Mouse (Mus musculus): ENCODE measurements around the gene Fes.
A peak's percentile ranks its signal among the peaks of the same experiment; 100 is the strongest.

The Fes gene

DNA sequence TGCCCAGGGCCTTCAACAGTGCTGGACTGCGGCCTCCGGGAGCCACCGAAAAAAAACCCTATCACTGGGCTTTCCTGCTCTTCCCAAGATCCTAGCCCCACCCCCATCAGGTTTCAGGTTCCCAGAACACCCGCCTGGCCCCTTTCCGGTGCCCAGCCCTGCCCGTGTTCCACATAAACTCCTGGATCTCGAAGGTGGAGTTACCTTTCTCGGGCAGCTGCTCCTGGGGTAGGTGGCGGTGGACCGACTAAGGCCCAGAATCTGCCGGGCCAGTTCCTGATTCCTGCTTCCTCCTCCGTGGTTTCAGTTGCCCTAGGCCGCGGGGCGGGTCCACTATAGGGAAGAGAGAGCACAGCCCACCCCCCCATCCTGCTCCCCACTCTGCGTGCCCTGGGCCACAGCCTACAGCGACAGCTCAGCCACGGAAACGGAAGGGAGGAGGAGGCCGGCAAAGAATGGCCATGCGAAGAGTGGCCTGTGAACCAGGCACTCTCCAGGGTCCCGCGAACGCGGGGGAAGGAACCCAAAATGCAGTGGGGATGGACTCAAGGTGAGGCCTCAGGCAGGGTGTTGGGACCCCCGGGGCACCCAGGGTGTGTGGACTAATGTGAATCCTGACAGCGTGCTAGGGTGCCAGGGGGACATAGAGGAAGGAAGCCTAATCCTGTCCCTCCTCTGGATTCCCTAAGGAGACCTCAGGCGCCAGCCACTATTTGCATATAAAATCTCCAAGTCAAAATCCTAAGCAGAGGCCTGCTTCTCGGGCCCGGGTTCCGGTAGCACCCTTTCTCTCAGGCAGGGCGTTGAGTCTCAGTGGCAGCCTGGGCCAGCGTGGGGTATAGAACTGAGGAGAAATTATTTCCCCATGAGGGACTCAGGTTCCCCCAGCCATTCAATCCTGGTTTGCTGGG is at the start of gene Fes:
TSS of gene Fes (minus strand) at position 314 of the 911 bp plus-strand sequence.
- peak; percentile 70 to 83 for DNase-seq (ENCODE audit: inconsistent age in 2 of 2, low spot score in 1 of 2)

DNA sequence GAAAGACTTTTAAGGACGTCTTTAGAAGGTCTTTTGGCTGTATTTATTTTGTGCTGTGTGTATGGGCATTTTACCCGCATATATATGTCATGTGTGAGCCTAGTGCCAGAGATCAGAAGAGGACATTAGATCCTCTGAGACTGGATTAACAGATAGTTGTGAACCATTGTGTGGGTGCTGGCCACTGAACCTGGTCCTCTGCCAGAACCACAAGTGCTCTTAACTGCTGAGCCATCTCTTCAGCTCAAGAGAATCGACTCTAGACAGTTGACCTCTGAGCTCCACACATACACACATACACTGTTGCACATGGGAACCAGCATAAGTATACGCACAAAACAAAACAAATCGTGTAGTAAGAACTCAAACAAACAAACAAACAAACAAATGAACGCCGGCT is 48.8 kb upstream of the Fes start:
- no peak for DNase-seq (ENCODE audit: inconsistent age in 2 of 2, low spot score in 1 of 2)

DNA sequence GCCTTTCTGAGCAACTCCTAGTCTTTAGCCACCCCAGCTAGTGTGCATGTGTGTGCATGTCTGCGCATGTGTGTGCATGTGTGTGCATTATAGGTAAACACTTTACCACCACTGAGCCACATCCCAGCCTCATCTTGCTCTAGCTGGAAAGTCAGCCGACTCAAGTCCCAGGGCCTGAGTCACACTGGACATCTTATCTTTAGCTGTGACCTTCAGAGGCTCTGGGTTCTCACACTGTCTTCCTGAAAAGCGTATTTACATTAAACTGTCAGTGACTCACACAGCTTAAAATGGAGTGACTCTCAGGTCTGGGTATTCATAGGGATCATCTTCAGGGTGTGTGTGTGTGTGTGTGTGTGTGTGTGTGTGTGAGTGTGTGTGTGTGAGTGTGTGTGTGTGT is 47.8 kb upstream of the Fes start:
- peak; percentile 66 to 82 for DNase-seq (ENCODE audit: inconsistent age in 2 of 2, low spot score in 1 of 2)

DNA sequence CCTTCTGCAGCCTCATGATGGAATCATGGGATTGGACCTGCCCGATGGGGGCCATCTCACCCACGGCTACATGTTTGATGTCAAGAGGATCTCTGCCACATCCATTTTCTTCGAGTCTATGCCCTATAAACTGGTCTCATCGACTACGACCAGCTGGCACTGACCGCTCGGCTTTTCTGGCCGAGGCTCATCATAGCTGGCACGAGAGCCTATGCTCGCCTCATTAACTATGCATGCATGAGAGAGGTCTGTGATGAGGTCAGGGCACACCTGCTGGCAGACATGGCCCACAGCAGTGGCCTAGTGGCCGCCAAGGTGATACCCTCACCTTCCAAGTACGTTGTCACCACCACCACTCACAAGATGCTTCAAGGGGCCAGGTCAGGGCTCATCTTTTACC is 41.9 kb upstream of the Fes start:
- DNase-seq (ENCODE audit: inconsistent age in 2 of 2, low spot score in 1 of 2), result no peak

DNA sequence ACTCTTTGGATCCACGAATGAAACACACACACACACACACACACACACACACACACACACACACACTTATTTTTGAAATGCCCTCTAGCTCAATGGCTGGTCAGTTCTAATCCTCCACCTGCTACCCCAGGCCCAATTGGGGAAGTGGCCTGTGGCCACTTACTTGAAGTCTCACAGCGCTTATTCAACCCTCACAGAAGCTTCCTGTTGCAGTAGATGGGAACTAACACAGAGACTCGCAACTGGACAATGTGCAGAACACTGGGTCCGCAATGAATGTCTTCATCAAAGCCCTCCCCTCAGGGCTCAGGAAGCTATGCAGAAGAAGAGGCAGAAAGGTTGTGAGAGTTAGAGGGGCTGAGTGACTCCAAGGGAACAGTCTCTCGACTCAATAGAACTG is 40.0 kb upstream of the Fes start:
- no peak for DNase-seq (ENCODE audit: inconsistent age in 2 of 2, low spot score in 1 of 2)

DNA sequence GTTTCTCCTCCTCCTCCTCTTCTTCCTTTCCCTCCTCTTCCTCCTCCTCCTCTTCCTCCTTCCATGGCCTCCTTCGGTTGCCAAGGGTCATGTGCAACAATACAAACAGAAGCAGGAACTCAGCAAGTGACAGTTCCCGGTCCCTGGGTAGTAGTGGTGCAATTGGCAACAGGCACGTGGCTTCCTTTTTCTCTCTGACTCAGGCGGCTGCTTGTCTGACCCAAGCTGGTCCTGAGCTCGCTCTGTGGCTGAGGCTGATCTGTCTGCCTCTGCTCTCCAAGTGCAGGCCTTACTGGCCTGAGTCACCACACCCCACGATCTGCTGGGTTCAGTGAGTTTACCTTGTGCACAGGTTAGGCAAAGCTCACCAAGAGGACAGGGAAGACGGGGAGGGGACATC is 38.6 kb upstream of the Fes start:
- DNase-seq (ENCODE audit: inconsistent age in 2 of 2, low spot score in 1 of 2), result peak in 1 of 2 experiments; percentile 64

DNA sequence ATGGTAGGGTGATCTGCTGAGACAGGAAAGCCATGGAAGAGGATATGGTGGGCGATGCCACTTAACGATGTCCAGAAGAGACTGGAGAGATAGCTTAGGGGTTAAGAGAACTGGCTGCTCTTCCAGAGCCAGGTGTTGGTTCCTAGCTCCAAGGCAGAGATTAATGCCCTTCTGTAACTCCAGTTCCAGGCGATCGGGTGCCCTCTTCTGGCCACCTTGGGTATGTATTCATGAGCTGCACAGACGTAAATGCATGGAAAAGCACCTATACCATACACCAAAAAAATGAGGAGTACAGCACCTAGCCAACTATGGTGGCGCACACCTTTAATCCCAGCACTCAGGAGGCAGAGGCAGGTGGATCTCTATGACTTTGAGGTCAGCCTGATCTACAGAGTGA is 37.0 kb upstream of the Fes start:
- DNase-seq (ENCODE audit: inconsistent age in 2 of 2, low spot score in 1 of 2), result no peak

DNA sequence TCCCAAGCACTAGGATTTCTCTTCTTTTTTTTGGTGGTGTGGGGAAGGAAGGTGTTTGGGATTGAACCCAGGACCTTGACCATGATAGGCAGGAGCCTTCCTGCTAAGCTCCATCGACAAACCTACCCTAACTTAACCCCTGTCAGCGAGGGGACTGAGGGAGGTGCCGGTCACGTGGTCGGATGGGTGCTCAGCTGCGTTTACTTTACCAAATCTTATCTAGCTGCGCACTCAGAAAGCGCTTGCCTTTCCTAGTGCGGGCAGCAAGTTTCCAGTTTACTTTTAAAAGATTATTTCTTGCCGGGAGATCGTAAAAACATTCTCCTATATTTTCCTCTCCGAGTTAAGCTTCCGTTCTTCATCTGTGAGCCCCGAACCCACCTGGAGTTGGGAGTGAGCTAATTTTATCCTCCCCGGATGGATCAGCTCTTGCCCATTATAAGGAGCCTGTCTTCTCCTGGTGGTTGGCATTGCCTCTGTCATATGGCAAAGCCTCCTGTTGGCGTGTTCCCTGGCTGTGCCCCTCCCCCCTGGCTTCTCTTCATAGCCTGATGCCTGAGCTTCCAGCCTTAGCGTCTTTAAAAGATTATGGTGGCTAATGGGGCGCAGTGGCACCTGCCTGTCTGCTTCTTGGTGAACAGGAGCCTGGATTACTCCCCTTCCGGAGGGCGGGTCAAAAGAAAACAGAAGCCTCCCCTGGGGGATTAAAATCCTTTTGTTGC is 35.2 kb upstream of the Fes start:
- DNase-seq (ENCODE audit: inconsistent age in 2 of 2, low spot score in 1 of 2), result peak in 1 of 2 experiments; percentile 73

DNA sequence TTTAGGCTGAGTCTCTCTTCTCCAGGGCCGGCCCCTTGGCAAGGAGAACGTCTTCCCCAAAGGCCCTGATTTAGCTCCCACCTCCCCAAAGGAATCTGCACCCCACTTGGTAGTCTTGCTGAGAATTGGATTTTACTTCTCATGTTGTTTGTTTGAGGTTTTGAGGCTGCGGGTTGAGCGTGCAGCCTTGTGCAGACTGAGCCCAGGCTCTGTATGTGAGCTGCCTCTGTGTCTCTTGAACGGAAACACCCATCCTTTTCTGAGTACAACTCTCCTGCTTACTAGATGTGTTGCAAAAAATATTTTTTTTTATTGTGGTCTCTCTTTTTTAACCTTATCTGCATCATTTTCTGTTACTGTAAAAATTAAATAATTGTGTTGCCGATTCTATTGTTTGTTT is 33.8 kb upstream of the Fes start:
- DNase-seq (ENCODE audit: inconsistent age in 2 of 2, low spot score in 1 of 2), result no peak

DNA sequence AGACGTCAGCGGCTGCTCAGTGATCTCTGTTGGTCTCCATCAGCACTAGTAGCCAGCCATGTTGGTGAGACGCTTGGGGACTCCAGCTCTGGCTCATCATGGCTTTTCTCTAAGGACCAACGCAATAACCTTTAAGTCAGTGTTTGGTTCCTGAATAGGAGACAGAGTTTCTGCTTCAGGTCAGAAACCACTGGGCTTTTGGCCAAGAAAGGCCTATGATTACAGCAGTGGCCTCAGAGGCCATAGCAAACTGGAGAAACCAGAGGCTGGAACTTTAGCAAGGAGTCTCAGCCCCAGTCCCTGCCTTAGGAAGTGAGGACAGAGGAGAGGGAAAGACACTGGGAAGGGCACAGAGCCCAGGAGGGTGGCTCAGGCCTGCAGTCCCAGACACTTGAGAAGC is 32.8 kb upstream of the Fes start:
- DNase-seq (ENCODE audit: inconsistent age in 2 of 2, low spot score in 1 of 2), result peak in 1 of 2 experiments; percentile 79

DNA sequence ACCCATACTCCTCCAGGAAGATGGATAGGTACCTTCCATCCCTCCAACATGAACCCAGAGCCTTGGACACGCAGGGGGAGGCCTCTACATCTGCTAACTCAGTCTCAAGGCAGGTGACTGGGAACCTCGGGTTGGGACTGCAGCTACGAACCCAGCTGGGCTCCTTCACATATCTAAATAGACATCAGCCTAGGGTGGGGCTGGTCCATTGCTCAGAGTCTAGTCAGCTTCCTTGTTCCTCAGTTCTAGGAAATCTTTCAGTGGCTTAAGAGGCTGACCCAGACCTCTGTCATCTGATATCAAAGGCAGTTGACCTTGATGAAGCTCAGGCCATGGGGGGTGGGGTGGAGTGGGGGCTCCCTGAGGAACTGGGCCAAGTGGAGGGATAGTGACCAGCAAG is 31.5 kb upstream of the Fes start:
- peak in 1 of 2 experiments; percentile 63 for DNase-seq (ENCODE audit: inconsistent age in 2 of 2, low spot score in 1 of 2)

DNA sequence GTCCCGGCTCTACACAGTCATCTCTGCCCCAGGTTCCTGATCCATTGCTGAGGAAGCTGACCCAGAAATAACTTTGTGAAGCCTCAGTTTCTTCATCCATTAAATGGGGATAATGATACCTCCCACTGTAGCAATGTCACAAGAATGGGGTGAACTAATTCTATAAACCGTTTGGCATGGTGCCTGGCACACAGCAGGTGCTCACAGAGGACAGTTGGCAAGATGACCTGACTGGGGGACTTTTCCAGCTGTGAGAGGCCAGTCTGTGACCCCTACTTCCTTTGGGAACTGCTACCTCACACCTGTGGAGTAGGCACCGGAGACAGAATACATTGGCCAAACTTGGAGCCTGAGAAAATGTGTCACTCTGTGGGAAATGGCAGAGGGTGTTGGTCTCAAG is 30.3 kb upstream of the Fes start:
- no peak for DNase-seq (ENCODE audit: inconsistent age in 2 of 2, low spot score in 1 of 2)

DNA sequence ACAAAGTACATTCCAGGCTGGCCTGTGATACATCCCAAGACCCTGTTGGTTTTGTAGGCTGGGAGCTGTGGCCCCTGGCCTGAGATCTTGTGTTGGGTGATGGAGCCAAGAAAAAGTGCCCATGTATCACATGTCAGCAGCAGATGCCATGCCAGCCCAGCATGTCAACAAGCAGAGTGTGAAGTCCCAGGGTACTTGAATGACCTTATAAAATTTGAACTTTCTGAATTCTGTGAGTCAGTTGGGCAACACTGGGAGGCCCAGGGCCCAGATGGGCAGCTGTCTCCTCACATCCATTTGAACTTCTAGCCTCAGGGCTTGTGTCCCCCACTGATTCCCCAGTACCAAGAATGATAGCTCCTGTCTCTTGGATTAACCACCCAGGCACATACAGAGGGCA is 29.9 kb upstream of the Fes start:
- peak in 1 of 2 experiments; percentile 46 for DNase-seq (ENCODE audit: inconsistent age in 2 of 2, low spot score in 1 of 2)

DNA sequence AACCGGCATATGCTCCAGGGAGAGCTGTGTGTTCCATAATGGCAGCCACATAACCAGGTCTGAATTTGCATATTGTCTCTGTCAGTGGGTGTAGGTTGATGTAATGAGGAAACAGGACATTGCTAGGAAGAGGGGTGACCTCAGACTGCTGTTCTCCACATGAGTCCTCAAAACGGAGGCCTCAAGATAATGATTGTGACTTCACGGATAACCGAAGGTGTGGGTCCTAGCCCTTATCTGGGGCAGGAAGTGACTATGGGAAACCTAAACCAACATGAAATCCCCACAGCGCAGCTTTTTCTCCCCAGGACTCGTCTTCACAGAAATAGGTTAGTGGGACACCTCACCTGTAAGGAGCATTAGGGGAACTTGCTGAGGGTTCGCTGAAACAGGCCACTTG is 29.2 kb upstream of the Fes start:
- no peak for DNase-seq (ENCODE audit: inconsistent age in 2 of 2, low spot score in 1 of 2)

DNA sequence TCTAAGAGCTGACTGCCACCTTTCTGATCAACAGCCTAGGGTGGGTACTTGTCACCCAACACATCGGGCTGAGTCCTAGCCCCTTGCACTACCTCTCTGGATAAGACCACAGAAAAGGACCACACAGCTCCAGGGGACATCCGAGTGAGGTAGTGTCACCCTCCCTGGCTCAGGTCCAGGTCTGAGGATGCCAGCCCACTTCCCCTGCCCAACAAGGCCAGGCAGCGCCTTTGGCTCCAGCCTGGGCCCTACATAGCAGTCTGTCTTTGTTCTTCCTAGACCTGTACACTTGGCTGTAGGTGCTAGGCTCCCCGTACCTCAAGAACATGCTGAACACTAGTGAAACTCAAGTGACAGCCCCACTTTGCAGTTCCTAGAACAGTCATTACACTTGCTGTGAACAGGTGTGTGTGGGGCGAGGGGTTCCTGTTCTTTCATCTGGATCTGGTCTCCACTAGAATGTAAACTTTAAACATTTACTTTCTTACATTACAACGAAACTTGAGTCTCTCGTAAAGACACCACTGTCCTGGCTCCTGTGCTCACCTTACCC is 26.6 kb upstream of the Fes start:
- DNase-seq (ENCODE audit: inconsistent age in 2 of 2, low spot score in 1 of 2), result no peak

DNA sequence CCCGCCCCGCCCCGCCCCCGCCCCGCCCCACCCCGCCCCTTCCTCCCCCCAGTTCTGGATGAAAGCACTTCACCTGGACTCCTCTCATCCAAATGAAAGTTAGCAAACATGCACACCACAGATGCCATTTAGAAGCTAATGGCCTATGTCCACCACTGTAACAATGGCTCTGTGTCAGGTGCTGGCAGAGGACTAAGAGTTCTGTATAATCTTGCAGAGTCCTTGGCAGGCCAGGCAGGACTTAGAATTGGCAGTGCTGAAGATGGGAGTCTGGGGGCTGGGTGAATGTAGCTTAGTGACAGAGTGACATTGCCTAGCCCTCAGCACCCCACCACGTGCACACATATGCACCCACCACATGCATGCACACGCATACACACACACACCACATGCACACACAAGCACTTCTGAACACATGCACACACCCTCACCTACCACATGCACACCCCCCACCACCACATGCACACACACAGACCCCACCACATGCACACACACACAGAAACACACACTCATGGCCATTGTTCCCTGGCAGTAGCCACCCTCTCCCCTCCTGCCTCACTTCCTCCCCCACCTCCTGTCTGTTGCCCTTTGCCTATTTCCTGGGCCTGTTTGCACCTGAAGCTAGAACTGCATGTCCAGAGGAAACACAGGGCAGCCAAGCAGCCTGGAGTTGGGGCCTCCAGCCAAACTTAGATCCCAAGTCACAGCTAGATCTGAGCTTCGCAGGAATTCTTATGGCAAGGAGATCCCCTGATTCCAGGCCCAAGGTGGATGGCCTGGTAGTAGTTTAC is 26.0 kb upstream of the Fes start:
- DNase-seq (ENCODE audit: inconsistent age in 2 of 2, low spot score in 1 of 2), result no peak

DNA sequence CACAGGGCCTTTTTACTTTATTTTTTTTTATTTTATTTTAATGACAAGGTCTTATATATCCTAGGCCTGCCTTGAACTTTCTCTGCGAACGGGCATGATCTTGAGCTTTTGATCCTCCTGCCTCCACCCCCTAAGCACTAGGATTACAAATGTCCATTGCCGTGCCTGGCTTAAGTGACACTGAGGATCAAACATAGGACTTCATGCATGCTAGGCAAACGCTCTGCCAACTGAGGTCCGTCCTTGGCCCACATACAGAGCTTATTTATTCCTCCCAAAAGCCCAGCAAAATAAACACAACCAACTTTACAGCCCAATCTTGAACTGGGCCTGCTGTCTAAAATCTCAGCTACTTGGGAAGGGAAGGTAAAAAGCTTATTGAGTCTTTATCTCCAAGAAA is 25.0 kb upstream of the Fes start:
- DNase-seq (ENCODE audit: inconsistent age in 2 of 2, low spot score in 1 of 2), result peak in 1 of 2 experiments; percentile 78

DNA sequence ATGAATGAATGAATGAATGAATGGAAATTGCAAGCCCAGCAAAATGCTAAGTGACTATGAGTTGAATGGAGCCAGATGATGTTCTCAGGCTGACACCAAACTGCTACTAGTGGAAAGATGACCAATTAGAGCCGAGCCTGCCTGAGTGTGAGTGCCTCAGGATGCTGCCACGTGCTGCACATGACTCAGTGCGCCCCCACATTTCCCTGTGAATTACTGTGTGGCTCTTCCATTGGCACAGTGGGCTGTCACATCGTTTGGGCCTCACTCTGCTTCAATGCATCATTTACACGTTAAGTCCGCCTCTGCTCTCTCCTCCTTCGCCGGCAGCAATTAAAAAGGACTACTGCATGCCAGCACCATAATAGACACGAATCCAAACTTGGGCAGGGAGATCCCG is 24.5 kb upstream of the Fes start:
- DNase-seq (ENCODE audit: inconsistent age in 2 of 2, low spot score in 1 of 2), result no peak

DNA sequence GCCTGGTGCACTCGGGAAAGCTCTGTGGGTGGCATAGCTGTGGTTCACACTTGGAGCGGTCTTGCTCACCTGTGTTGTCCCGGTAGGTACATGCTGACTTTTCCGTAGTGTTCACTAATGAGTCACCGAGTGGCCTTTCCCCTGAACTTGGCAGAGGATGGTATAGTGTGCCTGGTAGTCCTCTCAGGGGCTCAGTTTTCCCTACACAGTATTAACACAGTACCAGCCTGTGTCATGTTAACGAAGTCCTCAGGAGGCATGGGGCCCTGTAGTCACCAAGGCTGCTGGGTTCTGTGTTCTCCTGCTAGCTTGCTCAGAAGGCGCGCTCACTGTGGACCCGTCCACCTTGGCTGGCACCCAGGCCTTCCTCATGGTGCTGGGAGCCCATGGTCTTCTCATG is 22.6 kb upstream of the Fes start:
- DNase-seq (ENCODE audit: inconsistent age in 2 of 2, low spot score in 1 of 2), result peak in 1 of 2 experiments; percentile 56

DNA sequence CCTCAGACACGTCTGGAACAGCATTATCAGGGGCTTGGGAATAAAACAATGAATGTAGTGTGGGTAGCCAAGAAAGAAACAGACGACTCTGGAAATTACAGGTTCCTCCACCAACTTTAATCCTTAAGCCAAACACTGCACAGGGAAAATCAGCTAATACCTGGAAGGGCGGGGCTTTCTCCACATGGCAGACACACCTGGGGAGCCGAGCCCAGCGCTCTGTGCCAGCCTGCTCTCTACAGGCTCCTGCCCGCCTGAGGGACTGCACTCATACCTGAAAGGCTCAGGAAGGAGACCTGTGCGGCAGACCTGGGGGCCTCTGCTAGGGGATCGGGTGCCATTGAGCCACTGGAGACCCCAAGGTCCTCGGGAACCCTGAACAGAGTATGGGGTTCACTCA is 20.0 kb upstream of the Fes start:
- no peak for DNase-seq (ENCODE audit: inconsistent age in 2 of 2, low spot score in 1 of 2)

DNA sequence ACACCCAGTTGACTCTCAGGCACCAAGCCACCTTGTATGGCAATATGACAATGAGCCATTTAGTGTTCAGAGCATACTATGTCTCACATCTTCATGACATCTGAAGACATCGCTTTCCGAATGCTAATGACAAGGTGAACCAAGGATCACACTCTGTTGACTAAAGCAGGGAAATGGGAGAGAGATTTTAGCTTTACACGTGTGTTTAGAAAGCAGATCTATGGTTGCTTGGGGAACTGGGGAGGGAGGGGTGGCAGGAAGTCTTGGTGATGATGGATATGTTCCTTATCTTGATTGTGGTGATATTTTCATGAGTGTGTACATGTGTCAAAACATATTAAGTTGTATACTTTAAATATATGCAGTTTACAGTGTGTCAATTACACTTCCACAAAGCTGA is 18.4 kb upstream of the Fes start:
- DNase-seq (ENCODE audit: inconsistent age in 2 of 2, low spot score in 1 of 2), result no peak

Data from adrenal gland, adult (tissue).